Mouse (Mus musculus) brain, adult 2 months (tissue): ENCODE measurements around the gene Otog.

ENCODE experiments used
- DNase-seq: peaks from one replicate; pipeline ENCODE4 v3.0.0; 2011; ENCODE audit warnings: low read depth, low spot score

The Otog gene

DNA sequence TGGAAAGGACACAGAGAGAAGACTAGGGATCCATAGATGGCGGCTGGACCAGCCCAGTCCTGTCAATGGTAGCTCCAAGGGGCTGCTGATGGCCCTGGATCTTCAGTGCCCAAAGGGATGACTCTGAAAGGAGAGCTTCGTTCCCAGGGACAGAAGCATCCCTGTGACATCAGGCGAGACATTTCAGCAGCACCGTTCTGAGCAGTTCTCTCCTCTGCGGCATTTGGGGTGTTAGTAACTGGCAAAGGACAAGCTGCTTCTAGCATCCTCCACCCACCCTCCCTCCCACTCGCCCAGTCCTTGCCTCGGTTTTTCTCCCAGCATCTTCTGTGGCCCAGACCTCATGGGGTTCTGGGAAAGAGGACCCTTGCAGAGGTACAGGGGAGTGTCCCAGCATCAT, 41.5 kb downstream of the Otog start:
- DNase-seq = peak; percentile 51

DNA sequence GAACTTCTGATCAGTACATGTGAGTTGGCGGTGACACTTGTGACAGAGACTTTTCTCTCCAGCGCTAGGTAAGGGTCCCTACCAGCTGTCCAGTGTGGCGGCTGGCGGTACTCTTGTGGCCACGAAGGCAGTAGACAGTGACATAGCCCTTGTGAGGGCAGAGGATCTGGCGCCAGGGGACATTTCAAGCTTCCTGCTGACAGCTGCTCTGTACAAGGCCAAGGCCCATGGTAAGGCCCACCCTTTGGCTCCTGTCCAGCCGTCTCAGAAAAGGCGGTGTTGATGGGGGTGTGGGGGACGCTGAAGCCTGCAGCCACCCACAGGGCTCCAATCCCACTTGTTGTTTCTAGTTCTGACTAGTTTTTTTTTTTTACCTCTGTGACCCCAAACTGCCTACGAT, 42.9 kb downstream of the Otog start:
- DNase-seq = no peak

DNA sequence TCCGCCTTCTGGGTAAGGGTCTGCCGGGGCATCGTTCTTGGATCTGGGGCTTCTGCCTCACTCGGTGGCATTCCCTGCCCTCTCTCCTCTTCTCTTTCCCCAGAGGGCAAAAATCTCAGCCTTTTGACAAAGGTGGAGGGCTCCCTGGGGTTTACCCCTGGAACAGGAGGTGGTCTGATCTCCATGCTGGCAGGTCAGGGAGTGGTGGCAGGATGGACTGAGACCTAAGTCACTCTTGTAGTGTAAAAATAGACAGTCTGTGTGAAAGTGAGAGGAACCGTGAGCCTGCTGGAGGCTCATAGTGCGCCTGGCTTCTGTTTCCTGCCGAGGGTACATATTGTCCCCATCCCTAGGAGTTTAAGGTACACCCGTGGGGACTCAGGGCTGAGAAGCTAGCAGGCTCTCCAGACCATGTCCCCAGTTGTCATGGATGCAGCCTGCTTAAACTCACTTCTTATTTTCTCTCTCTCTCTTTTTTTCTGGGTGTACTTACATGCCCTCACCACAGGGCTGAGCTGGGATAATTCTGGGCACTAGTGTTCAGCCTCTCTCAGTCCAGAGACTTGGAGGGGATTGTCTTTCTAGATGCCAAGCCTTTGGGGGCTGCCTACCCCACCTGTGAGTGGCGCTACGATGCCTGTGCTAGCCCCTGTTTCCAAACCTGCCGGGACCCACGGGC, 44.5 kb downstream of the Otog start:
- DNase-seq = peak; percentile 21

DNA sequence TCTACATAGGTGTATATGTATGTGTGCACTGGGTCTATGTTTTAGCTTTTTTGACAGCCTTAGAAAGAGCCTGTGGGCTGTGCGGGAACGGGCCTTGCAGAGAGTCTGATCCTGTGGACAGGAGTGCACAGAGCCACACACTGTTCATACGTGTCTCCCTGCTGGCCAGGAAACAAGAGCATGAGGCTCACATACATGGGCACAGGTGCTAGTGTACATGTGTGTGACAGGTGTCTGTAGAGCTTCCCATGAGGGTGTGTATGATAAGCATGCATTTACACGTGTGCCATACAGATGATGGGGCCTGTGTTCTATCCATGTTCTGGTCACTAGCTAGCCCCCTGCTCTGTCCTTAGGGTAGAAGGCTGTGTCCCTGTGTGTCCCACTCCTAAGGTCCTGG, 45.6 kb downstream of the Otog start:
- no peak for DNase-seq

DNA sequence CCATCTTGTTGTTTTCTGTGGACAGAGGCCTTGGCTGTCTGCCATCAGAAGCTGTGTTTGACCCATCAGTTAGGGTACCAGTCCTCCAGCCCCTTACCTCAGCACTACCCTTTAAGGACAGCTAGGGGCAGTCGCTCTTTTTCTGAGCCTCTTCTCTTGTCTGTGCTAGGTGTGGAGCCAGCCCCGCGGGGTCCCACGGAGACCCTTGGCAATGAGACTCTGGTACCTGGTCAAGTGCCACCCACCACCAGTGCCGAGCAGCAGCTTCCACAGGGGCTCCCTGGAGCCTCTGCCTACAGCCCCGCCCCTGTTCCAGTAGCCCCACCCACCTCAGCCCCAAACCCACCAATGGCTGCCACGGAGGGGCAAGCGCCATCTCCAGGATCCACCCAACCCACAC, 46.3 kb downstream of the Otog start:
- DNase-seq = no peak

DNA sequence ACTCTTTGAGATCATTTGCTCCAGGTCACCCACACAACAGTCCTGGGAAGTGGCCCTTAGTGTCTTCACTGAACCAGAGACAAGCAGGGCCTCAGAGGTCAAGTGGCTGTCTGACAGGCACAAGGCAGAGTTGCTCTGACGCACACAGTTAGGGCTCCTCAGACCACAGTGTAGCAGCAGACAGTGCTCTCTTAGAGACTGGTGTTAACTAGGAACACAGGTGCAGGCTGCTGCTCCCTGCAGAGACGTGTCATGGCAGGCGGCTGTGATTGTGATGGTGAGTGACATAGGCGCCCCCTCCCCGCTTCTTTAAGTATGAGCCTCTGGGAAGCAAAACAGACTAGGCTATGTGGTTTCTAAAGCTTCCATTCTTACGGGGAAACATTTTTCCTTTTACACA, 55.5 kb downstream of the Otog start:
- DNase-seq = no peak

DNA sequence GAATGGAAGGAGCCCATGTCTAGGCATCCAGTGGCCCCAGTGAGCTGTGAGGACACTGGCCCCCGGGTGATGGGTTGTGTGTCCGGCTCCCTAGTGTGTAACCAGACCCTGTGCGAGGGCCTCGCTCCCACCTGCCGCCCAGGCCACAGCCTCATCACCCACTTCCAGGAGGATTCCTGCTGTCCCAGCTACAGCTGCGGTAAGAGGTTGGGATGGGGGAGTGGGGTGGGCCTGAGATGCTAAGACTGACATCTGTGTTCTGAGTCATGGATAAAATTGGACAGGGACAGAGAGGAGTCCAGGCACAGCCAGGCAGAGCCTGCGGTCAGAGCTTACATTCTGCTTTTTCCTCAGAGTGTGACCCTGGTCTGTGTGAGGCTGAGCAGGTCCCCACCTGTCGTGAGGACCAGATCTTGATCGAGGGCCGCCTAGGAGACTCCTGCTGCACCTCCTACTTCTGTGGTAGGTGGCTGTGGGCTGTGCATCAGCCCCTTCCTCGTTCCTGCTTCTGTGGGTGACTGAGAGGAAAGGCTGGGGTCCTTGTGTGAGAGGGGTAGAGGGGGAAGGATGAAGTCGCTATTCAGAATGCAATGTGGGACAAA, 60.3 kb downstream of the Otog start:
- DNase-seq = no peak

DNA sequence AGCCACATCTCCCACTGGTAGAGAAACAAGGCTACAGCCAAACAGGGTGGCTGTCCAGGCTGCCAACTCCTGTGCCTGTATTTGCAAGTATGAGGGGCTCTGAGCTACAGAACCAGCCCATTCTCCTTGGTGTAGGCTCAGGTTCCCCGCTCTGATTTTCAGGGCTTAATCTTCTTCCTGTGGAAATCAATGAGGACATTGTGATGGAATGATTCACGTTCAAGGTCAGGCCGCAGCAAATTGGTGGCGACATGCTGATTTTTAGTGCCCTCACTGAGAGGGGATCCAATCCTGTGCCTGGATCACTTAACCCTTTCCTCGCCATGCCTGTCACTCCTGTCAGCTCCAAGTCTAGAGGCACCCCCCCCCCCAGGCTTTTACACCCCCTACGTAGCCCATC, 72.7 kb downstream of the Otog start:
- DNase-seq = no peak

DNA sequence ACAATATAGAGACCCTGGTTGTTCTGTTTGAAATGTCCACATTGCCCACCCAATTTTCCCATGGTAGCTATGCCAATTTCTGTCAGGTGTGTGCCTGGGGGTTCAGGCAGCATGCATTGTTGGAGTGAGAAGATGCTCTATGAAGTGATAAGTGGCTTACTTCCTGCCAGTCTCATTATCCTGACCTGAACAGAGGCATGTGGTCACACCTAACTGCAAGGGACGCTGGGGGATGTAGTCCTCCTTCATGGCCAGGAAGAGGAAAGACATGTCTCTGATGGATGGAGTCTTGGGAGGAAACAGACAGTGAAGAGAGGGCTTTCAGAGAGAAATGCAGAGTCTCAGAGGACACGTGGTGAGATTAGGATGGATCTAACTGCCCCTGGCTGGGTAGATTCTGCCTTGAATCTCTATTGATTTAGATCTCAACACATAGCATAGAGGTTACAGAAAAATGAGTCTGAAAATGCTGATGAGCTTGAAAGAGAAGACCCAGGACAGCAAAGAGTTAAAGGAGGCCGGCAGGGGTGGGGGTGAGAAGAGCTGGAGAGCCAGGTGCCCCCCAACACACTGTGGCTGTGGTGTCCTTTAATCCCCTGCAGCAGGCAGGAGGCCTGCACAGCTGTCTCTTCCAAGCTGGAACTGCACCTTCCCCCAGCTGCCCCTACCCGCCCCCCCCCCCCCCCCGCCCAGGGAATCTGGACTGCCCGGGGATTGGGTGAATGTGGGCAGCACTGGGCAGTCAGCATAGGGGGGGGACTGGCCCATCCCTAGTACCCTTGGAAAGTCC, 73.6 kb downstream of the Otog start:
- peak; percentile 3 for DNase-seq

DNA sequence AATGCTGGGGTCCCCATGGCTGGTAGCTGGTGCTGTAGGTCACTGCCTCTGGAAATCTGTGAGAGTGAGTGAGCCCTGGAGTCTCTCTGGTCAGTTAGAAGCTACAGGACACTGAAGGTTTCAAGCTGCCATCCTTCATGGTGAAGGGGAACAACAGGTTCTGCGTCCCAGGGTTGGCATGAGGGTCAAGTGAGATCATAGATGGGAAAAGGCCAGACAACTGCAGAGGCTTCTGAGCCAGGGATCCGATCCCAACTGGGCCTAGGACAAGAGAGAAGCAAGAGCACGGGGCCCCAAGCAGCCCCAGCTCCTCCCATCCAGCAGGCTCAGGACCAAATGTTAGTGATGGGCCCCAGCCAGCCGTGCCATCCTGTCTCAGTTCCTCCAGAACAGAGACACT, 74.9 kb downstream of the Otog start:
- DNase-seq = peak; percentile 84

DNA sequence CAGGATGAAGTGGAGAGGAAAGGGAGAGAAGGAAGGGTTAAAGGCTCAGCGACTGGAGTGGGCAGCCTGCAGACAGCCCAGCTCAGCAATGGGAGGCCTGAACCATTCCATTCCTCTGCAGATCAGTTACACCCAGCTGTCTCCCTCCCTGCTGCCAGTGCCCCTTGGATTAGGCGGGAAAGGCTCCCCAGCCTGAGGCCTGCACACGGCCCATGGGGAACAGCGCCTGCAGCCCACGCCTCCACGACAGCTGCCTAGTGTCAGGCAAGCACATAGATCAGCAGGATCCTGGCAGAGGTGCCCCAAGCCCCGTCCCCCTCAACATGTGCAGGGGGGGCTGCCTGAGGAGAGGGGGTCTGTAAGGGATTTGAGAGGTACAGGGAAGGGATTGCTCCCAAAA, 76.2 kb downstream of the Otog start:
- DNase-seq = no peak

DNA sequence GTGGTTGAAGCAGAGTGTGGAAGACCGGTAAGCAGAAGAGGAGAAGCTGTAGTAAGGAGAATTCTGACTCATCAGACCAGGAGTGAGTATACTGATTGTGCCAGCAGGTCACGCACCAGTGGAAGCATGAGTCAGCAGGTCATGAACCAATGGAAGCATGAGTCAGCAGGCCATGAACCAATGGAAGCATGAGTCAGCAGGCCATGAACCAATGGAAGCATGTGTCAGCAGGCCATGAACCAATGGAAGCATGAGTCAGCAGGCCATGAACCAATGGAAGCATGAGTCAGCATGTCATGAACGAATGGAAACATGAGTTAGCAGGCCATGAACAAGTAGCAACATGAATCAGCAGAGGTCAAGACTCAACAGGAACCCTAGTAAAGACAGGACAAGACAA, 80.5 kb downstream of the Otog start:
- DNase-seq = peak; percentile 11

DNA sequence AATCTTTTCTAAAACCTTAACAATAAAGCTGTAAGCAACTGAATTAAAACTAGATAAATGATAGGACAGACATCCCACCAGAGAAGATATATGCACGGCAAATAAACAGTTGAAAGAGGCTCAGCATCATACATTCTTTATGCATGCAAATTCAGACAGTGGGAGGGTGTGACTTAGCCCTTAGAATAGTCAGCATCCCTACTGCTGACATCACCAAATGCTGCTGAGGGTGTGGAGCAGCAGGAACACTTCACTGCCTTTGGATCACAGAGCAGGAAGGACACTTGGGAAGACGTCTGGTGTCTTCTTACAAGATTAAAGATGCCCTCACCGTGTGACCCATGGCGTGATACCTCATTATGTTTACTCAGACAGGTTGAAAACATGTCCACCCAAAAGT, 87.1 kb downstream of the Otog start:
- peak; percentile 59 for DNase-seq

DNA sequence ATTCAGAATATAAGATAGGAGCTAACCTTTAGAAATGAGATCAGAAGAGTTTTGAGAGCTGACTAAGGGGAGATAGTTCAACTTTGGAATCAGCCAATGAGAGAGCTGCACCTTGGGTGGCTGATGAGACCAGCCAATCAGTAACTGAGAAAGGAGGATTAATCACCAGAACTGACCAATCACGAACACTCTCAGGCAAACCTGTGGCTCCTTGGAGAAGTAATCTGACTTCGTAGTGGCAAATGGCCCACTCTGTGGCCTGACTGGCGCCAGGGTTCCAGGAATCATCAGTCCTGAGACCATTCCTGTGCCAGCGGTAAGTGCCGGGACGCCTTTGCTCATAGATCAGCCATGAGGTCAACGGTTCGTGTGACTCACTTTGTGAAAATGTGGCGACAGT, 96.6 kb downstream of the Otog start:
- no peak for DNase-seq

DNA sequence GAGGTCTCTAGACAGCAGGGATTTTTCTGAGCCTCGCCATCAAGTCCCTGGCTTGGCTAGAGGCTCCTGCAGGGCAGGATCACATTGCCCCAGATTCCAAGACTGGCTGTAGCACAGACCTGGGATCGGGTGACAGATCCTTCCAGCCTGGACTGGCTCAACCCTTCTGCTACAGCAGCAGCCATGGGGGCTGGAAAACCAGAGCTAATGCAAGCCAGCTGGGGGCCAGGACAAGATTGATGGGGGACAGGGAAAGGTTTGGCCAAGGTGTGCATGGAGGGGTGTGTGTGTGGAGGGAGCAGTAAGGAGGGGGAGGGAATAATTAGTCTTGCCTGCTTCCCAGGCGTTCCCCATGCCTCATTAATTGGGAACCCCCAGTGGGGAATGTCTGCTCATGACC, 99.0 kb downstream of the Otog start:
- DNase-seq = no peak

DNA sequence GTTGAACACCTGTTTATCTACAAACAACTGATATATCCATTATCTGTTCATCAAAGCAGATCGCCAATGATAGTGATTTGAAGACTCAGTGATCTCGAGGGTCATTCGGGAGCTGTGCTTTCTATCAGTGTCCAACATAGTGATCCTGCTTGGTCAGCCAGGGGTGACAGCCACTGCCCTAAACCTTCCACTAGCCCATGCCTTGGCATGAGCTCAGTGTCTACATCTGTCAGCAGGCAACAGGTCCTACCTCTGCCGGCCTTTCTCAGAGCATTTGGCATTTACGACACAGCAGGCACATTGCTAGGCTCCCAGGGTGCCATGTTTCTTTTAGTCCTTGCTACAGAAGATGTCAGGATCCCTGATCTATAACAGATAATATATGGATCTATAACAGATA, 99.5 kb downstream of the Otog start:
- DNase-seq = no peak

DNA sequence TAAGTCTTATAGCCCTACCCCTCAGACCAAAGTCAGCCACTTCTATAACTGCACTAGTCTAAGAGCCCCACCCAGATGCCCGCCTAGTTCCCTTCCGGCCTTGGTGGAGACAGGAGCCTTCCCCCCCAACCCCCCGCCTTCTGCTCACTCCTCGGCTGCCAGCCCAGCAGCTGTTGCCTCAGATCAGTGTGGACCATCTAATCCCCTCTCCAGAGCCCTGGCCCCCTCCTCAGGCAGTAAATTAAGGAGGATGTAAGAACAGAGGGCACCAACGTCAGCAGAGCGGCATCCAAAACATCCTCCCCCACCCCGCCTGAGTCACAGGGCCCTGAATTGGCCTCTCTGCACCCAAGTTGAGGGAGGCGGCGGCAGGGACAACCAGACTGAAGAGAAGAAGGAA, 100.7 kb downstream of the Otog start:
- DNase-seq = peak; percentile 3

DNA sequence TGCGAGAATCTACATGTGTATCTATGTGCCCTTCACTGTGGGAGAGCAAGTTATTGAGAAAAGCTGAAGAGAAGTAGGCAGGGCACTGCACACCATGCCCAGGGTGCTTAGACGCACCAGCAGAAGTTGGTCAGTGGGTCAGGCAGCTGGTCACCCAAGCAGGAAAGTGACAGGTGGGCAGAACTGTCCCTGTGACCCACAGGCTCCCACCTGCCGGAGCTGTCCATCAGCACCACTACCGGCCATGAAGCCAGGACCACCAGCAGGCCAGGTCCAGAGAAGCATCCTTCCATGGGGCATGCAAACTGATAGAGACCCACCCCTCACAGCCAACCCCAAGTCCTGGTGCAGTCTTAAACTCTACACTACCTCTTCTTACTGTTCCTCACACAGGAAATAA, 106.9 kb downstream of the Otog start:
- no peak for DNase-seq

DNA sequence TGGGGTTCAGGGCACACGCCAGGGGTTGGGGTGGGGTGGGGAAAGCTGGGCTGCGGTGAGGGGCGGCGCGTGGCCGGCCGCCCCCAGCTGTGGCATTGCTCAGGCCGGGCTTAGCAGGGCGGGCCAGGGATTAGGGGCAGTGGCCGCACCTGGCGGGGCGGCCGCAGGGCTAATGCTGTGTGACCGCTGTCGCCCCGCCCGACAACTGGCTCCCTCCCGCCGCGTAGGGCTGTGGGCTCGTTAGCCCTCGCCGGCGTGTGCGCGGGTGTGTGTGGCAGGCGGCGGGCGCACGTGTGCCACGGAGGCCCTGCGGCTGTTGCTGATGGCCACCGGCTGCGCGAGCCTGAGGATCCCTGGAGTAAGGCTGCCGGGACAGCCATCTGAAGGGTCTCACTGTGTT, 108.0 kb downstream of the Otog start:
- no peak for DNase-seq

DNA sequence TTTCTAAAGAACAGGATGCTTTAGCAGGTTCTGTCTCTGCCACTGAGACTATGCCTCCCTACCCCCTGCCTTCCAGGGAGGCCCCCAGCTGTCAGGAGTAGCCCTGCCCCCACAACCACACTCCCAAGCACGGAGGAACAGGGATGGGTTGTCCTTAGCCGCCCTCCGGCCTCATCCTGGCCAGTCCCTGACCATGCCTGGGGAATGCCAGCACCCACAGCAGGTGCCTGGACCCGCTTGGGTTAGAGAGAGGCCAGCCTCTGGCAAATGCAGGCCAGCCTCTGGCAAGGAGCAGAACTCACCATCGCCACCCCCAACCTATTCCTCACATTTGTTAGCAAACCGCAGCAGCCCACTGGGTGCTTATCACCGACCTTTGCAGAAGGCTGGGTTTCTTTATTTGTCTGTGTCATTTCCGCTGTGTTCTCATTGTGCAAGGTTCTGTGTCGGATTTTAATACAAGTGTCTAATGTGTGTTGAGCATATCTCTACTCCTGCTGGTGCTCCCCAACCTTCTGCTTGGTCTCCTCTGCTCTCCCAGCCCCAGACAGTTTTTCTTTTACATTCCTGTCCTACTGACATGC, 109.4 kb downstream of the Otog start:
- no peak for DNase-seq

DNA sequence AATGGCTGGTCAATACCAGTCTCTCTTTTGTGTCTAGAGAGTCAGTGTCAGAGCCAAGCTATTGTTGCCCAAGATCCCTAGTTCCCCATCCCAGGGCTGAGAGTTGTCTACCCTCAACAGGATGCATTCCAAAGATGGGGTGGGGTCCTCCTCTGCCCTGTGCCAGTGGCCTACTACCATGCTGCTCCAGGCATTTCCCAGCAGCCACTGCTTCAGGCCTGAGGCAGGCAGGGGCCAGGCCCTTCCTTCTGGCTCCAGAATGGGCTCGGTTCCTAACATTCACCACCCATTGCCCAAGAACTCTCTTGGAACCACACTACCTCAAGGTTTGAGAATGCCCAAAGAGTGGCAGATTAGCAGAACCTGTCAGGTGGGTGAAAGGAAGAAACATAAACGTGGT, 112.0 kb downstream of the Otog start:
- DNase-seq = no peak

DNA sequence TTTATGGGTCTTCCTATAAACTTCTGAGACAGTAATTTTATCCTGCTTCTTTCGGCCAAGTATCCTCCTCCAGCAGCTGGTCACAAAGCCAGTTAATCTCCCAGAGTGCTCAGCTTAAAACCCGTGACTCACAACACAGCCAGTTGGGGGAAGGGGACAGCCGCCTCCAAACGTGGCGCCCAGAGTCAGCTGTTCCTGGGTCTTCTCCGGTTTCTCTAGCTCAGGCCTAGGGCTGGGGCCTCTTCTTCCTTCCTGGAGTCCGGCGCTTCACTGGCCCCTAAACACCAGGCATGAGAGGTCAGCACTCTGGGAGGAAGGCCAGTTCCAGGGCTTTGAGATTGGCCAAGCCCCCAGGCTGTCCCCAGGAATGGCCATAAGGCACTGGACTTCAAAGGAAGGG, 112.4 kb downstream of the Otog start:
- no peak for DNase-seq

DNA sequence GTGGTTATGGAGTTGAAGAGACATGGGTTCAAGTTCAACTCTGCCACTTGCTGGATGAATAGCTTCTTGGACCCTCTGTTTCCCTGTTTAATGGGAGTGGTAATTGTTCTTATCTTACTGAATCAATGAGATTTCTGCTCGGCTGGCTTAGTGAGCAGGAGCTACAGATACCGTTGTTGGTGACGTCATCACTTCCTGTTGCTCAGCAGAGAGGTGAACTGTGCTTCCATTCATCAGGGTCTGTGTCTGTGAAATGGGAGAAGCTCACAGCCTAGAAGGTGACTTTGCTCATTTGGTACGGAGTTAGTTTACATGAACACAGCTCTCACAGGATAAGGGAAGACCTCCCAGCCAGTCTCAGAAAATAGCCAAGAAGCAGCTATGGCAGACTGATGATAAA, 113.1 kb downstream of the Otog start:
- no peak for DNase-seq
